Mouse (Mus musculus) stomach, embryonic 16.5 days (tissue): ENCODE measurements around the gene Muc20. TPM values are rescaled to one million over a fixed set of nuclear protein-coding genes. Genes with fewer than 3 reads are reported as not detected.

ENCODE experiments used
- ATAC-seq: fragments of 200-750 bp; cut with Nextera tagmentation; 2 replicates; pipeline ENCODE4 v1.8.0; 2017; ENCODE audit warnings: moderate number of reproducible peaks, moderate TSS enrichment; ENCODE audit not compliant: insufficient read depth, low FRiP score
- H3K27ac ChIP-seq: fragments of 300-500 bp; sonication (generic); 2 replicates; pipeline ENCODE4 v1.5.1; 2014; ENCODE audit warnings: low read length
- H3K27me3 ChIP-seq: fragments of 300-500 bp; sonication (generic); 2 replicates; pipeline ENCODE4 v1.6.1; 2014; ENCODE audit warnings: low read length, control low read depth, mixed read lengths; ENCODE audit not compliant: control insufficient read depth, insufficient read depth
- H3K36me3 ChIP-seq: fragments of 300-500 bp; sonication (generic); 2 replicates; pipeline ENCODE4 v1.6.1; 2014; ENCODE audit warnings: low read length; ENCODE audit not compliant: control insufficient read depth, insufficient read depth
- H3K4me1 ChIP-seq: fragments of 300-500 bp; sonication (generic); 2 replicates; pipeline ENCODE4 v1.6.1; 2014; ENCODE audit warnings: low read length, control low read depth, mixed read lengths; ENCODE audit not compliant: control insufficient read depth, insufficient read depth
- H3K4me2 ChIP-seq: fragments of 300-500 bp; sonication (generic); 2 replicates; pipeline ENCODE4 v1.6.1; 2014; ENCODE audit warnings: low read depth, low read length, mixed read lengths
- H3K4me3 ChIP-seq: fragments of 300-500 bp; sonication (generic); replicated peaks from 2 replicates; pipeline ENCODE4 v1.5.1; 2014; ENCODE audit warnings: mild to moderate bottlenecking, low read length
- H3K9ac ChIP-seq: fragments of 300-500 bp; sonication (generic); 2 replicates; pipeline ENCODE4 v1.6.1; 2014; ENCODE audit warnings: low read length
- H3K9me3 ChIP-seq: fragments of 300-500 bp; sonication (generic); replicated peaks from 2 replicates; pipeline ENCODE4 v1.6.1; 2016; ENCODE audit warnings: low read length, control low read depth; ENCODE audit not compliant: control insufficient read depth
- WGBS: fragments of 180-500 bp; shearing (Covaris S2); extraction: QIAGEN DNeasy Blood & Tissue Kit; methylation state at CpG from one replicate; pipeline ENCODE4 v1.1.7; 2014; 5-methylcytosine and 5-hydroxymethylcytosine counted together
- polyA plus RNA-seq: library from polyadenylated mRNA; unstranded; fragments of >200 nt; fragmentation: Nextera tagmentation; extraction: Ambion mirVana; gene quantifications from 2 replicates; pipeline ENCODE4 v1.2.1, GENCODE M21; 2015

The Muc20 gene
- 0.22 and 0.31 TPM in 2 replicates for polyA plus RNA-seq

GRCm38 (mm10) chr16:32797426-32797689 is at the start of gene Muc20:
Gene Muc20, minus strand, starts transcription at chr16:32797435.
- H3K4me1 ChIP-seq: no peaks in the 10 kb centered on the region
- WGBS: 55% methylated on average over 3 of the region's 3 CpGs
- ATAC-seq: no peak
- no peak within 1 kb of the TSS for H3K9ac ChIP-seq
- H3K27ac ChIP-seq: no peak within 1 kb of the TSS
- H3K36me3 ChIP-seq: no peaks in the 10 kb centered on the region
- H3K4me2 ChIP-seq: no peak within 1 kb of the TSS
- no peak within 1 kb of the TSS for H3K4me3 ChIP-seq
- no peaks in the 10 kb centered on the region for H3K27me3 ChIP-seq
- no peaks in the 10 kb centered on the region for H3K9me3 ChIP-seq

- ATAC-seq: no peak
- Histone ChIP-seq H3K27ac (no peak overlapping the region), H3K27me3 (no peaks in the 10 kb centered on the region), H3K4me1 (no peaks in the 10 kb centered on the region), H3K4me3 (no peak overlapping the region), H3K36me3 (peaks cover 6% of the 10 kb centered on the region; the same call in 1 of the 2 replicates), H3K4me2 (no peak overlapping the region), H3K9me3 (no peaks in the 10 kb centered on the region), H3K9ac (no peak overlapping the region)
- WGBS: 79% methylated on average over 4 of the region's 4 CpGs
These were observed 34.3 kb upstream of the Muc20 start for GRCm38 (mm10) chr16:32831501-32831900.

GRCm38 (mm10) chr16:32829104-32829503 is 31.9 kb upstream of the Muc20 start:
- H3K27me3 ChIP-seq: no peaks in the 10 kb centered on the region
- no peak overlapping the region for H3K9ac ChIP-seq
- H3K4me3 ChIP-seq: no peak overlapping the region
- 81% methylated on average over 11 of the region's 11 CpGs for WGBS
- H3K27ac ChIP-seq: no peak overlapping the region
- H3K9me3 ChIP-seq: no peaks in the 10 kb centered on the region
- no peak for ATAC-seq
- peaks cover 17% of the 10 kb centered on the region for H3K36me3 ChIP-seq
- H3K4me1 ChIP-seq: no peaks in the 10 kb centered on the region
- H3K4me2 ChIP-seq: no peak overlapping the region

- H3K4me3 ChIP-seq: no peak overlapping the region
- 94% methylated on average over 11 of the region's 11 CpGs for WGBS
- no peak for ATAC-seq
- no peaks in the 10 kb centered on the region for H3K9me3 ChIP-seq
- no peak overlapping the region for H3K9ac ChIP-seq
- H3K36me3 ChIP-seq: peaks cover 27% of the 10 kb centered on the region
- peaks cover 9% of the 10 kb centered on the region; the same call in 1 of the 2 replicates for H3K4me1 ChIP-seq
- no peak overlapping the region for H3K27ac ChIP-seq
- no peak overlapping the region for H3K4me2 ChIP-seq
- no peaks in the 10 kb centered on the region for H3K27me3 ChIP-seq
These were observed 29.3 kb upstream of the Muc20 start for GRCm38 (mm10) chr16:32826521-32826920.

GRCm38 (mm10) chr16:32825380-32825779 is 28.1 kb upstream of the Muc20 start:
- Histone ChIP-seq H3K4me2 (no peak overlapping the region), H3K4me3 (no peak overlapping the region), H3K27ac (no peak overlapping the region), H3K27me3 (no peaks in the 10 kb centered on the region), H3K9ac (no peak overlapping the region), H3K9me3 (no peaks in the 10 kb centered on the region), H3K36me3 (peaks cover 27% of the 10 kb centered on the region), H3K4me1 (peaks cover 9% of the 10 kb centered on the region; the same call in 1 of the 2 replicates)
- ATAC-seq: no peak
- 51% methylated on average over 12 of the region's 12 CpGs for WGBS

GRCm38 (mm10) chr16:32824061-32824460 is 26.8 kb upstream of the Muc20 start:
- Histone ChIP-seq H3K9ac (no peak overlapping the region), H3K9me3 (no peaks in the 10 kb centered on the region), H3K4me1 (peaks cover 9% of the 10 kb centered on the region; the same call in 1 of the 2 replicates), H3K27ac (no peak overlapping the region), H3K4me2 (no peak overlapping the region), H3K36me3 (peaks cover 27% of the 10 kb centered on the region), H3K27me3 (no peaks in the 10 kb centered on the region), H3K4me3 (no peak overlapping the region)
- no peak for ATAC-seq
- WGBS: 90% methylated on average over 13 of the region's 13 CpGs

GRCm38 (mm10) chr16:32823487-32823886 is 26.3 kb upstream of the Muc20 start:
- peaks cover 9% of the 10 kb centered on the region; the same call in 1 of the 2 replicates for H3K4me1 ChIP-seq
- H3K36me3 ChIP-seq: peaks cover 27% of the 10 kb centered on the region
- no peak overlapping the region for H3K27ac ChIP-seq
- WGBS: 86% methylated on average over 8 of the region's 8 CpGs
- no peaks in the 10 kb centered on the region for H3K27me3 ChIP-seq
- no peak overlapping the region for H3K4me3 ChIP-seq
- ATAC-seq: no peak
- no peak overlapping the region for H3K9ac ChIP-seq
- no peak overlapping the region for H3K4me2 ChIP-seq
- H3K9me3 ChIP-seq: no peaks in the 10 kb centered on the region

GRCm38 (mm10) chr16:32822881-32823280 is 25.6 kb upstream of the Muc20 start:
- Histone ChIP-seq H3K9ac (no peak overlapping the region), H3K4me2 (no peak overlapping the region), H3K4me1 (peaks cover 9% of the 10 kb centered on the region; the same call in 1 of the 2 replicates), H3K36me3 (peaks cover 27% of the 10 kb centered on the region), H3K4me3 (no peak overlapping the region), H3K27me3 (no peaks in the 10 kb centered on the region), H3K27ac (no peak overlapping the region), H3K9me3 (no peaks in the 10 kb centered on the region)
- 74% methylated on average over 5 of the region's 5 CpGs for WGBS
- no peak for ATAC-seq

GRCm38 (mm10) chr16:32822450-32822827 is 25.2 kb upstream of the Muc20 start:
- H3K36me3 ChIP-seq: peaks cover 27% of the 10 kb centered on the region
- WGBS: 55% methylated on average over 6 of the region's 6 CpGs
- H3K4me2 ChIP-seq: no peak overlapping the region
- H3K27ac ChIP-seq: peak overlapping the region; percentile 51
- no peak overlapping the region; the same call in 1 of the 2 replicates for H3K9ac ChIP-seq
- H3K4me3 ChIP-seq: no peak overlapping the region
- H3K4me1 ChIP-seq: peaks cover 9% of the 10 kb centered on the region; the same call in 1 of the 2 replicates
- no peaks in the 10 kb centered on the region for H3K9me3 ChIP-seq
- no peak for ATAC-seq
- H3K27me3 ChIP-seq: no peaks in the 10 kb centered on the region
